Mouse (Mus musculus) intestine, embryonic 14.5 days (tissue): ENCODE data around the gene Sdad1. TPM values are rescaled to one million over a fixed set of nuclear protein-coding genes. Genes with fewer than 3 reads are reported as not detected.

ENCODE experiments used
- ATAC-seq: fragments of 200-750 bp; cut with Nextera tagmentation; replicated peaks from 2 replicates; pipeline ENCODE4 v1.8.0; 2017; ENCODE audit warnings: low read depth, moderate number of reproducible peaks, moderate TSS enrichment, moderate library complexity; ENCODE audit not compliant: low FRiP score, low TSS enrichment
- DNase-seq: peaks from one replicate; pipeline ENCODE4 v3.0.0-alpha.2; 2018; ENCODE audit warnings: low spot score
- H3K27ac ChIP-seq: fragments of 300-500 bp; sonication (generic); 2 replicates; pipeline ENCODE4 v1.5.1; 2014; ENCODE audit warnings: low read depth, mild to moderate bottlenecking, control low read depth
- H3K27me3 ChIP-seq: fragments of 300-500 bp; sonication (generic); replicated peaks from 2 replicates; pipeline ENCODE4 v1.6.1; 2014; ENCODE audit warnings: low read length, control low read depth; ENCODE audit not compliant: control insufficient read depth, insufficient read depth
- H3K36me3 ChIP-seq: fragments of 300-500 bp; sonication (generic); 2 replicates; pipeline ENCODE4 v1.6.1; 2014; ENCODE audit warnings: low read length, control low read depth; ENCODE audit not compliant: control insufficient read depth, insufficient read depth
- H3K4me1 ChIP-seq: fragments of 300-500 bp; sonication (generic); replicated peaks from 2 replicates; pipeline ENCODE4 v1.6.1; 2014; ENCODE audit warnings: low read length, control low read depth, mixed read lengths; ENCODE audit not compliant: control insufficient read depth, insufficient read depth
- H3K4me2 ChIP-seq: fragments of 300-500 bp; sonication (generic); 2 replicates; pipeline ENCODE4 v1.6.1; 2014; ENCODE audit warnings: low read length
- H3K4me3 ChIP-seq: fragments of 300-500 bp; sonication (generic); 2 replicates; pipeline ENCODE4 v1.5.1; 2014; ENCODE audit warnings: low read depth, low read length, control low read depth, mixed read lengths
- H3K9ac ChIP-seq: fragments of 300-500 bp; sonication (generic); 2 replicates; pipeline ENCODE4 v1.6.1; 2014; ENCODE audit warnings: mild to moderate bottlenecking, low read length
- H3K9me3 ChIP-seq: fragments of 300-500 bp; sonication (generic); 2 replicates; pipeline ENCODE4 v1.6.1; 2016; ENCODE audit warnings: low read length, control low read depth; ENCODE audit not compliant: control insufficient read depth
- WGBS: fragments of 180-500 bp; shearing (Covaris S2); extraction: QIAGEN DNeasy Blood & Tissue Kit; methylation state at CpG from one replicate; pipeline ENCODE4 v1.1.7; 2014; 5-methylcytosine and 5-hydroxymethylcytosine counted together
- polyA plus RNA-seq: library from polyadenylated mRNA; unstranded; fragments of >200 nt; fragmentation: Nextera tagmentation; extraction: Ambion mirVana; gene quantifications from 2 replicates; pipeline ENCODE4 v1.2.1, GENCODE M21; 2014

Sdad1 gene
- polyA plus RNA-seq, 1 experiment from 2014 or later, result 47.4 TPM

GRCm38 (mm10) chr5:92263761-92264359 is 46.4 kb downstream of the Sdad1 start:
- WGBS, result 50% methylated on average over 4 of the region's 4 CpGs
- DNase-seq, result no peak
- Histone ChIP-seq H3K36me3 (no peaks in the 10 kb centered on the region), H3K9me3 (no peaks in the 10 kb centered on the region), H3K27ac (no peak overlapping the region), H3K4me1 (peaks cover 6% of the 10 kb centered on the region), H3K9ac (no peak overlapping the region), H3K4me2 (no peak overlapping the region), H3K4me3 (no peak overlapping the region), H3K27me3 (no peaks in the 10 kb centered on the region)
- peak; percentile 47; the same call in 1 of the 2 replicates for ATAC-seq

GRCm38 (mm10) chr5:92262646-92263045 is 47.6 kb downstream of the Sdad1 start:
- ATAC-seq (no peak), DNase-seq (no peak)
- no peaks in the 10 kb centered on the region for H3K27me3 ChIP-seq
- no peaks in the 10 kb centered on the region for H3K9me3 ChIP-seq
- no peak overlapping the region for H3K4me2 ChIP-seq
- no peak overlapping the region for H3K4me3 ChIP-seq
- no peak overlapping the region for H3K9ac ChIP-seq
- 90% methylated on average over 8 of the region's 8 CpGs for WGBS
- no peak overlapping the region for H3K27ac ChIP-seq
- no peaks in the 10 kb centered on the region for H3K36me3 ChIP-seq
- H3K4me1 ChIP-seq, result peaks cover 6% of the 10 kb centered on the region

GRCm38 (mm10) chr5:92256218-92256617 is 54.1 kb downstream of the Sdad1 start, which contains the start of gene Ppef2:
Ppef2 (minus strand) TSS chr5:92256278.
- Histone ChIP-seq H3K9me3 (no peaks in the 10 kb centered on the region), H3K9ac (no peak within 1 kb of the TSS), H3K4me3 (no peak within 1 kb of the TSS), H3K36me3 (no peaks in the 10 kb centered on the region), H3K27me3 (no peaks in the 10 kb centered on the region), H3K4me2 (no peak within 1 kb of the TSS), H3K27ac (no peak within 1 kb of the TSS), H3K4me1 (0 out of 2 replicates have a peak, but pooled peaks cover 5% of the 10 kb centered on the region)
- ATAC-seq (no peak), DNase-seq (no peak)
- WGBS, result 25% methylated on average over 6 of the region's 6 CpGs

GRCm38 (mm10) chr5:92254476-92254875 is 55.8 kb downstream of the Sdad1 start:
- Histone ChIP-seq H3K27me3 (no peaks in the 10 kb centered on the region), H3K4me1 (0 out of 2 replicates have a peak, but pooled peaks cover 5% of the 10 kb centered on the region), H3K9ac (no peak overlapping the region), H3K4me2 (no peak overlapping the region), H3K4me3 (no peak overlapping the region), H3K27ac (no peak overlapping the region), H3K9me3 (0 out of 2 replicates have a peak, but pooled peaks cover 7% of the 10 kb centered on the region), H3K36me3 (no peaks in the 10 kb centered on the region)
- no peak for DNase-seq
- WGBS, result 68% methylated on average over 6 of the region's 6 CpGs
- ATAC-seq, result no peak

GRCm38 (mm10) chr5:92252797-92253343 is 57.4 kb downstream of the Sdad1 start:
- Histone ChIP-seq H3K4me2 (no peak overlapping the region), H3K4me3 (no peak overlapping the region), H3K4me1 (0 out of 2 replicates have a peak, but pooled peaks cover 5% of the 10 kb centered on the region), H3K27ac (no peak overlapping the region), H3K9me3 (0 out of 2 replicates have a peak, but pooled peaks cover 12% of the 10 kb centered on the region), H3K27me3 (no peaks in the 10 kb centered on the region), H3K9ac (no peak overlapping the region), H3K36me3 (no peaks in the 10 kb centered on the region)
- WGBS, result 24% methylated on average over 18 of the region's 18 CpGs
- ATAC-seq (no peak), DNase-seq (no peak)

- no peaks in the 10 kb centered on the region for H3K36me3 ChIP-seq
- 94% methylated on average over 6 of the region's 6 CpGs for WGBS
- H3K9me3 ChIP-seq, result 0 out of 2 replicates have a peak, but pooled peaks cover 12% of the 10 kb centered on the region
- no peak overlapping the region for H3K4me2 ChIP-seq
- ATAC-seq, result no peak
- H3K9ac ChIP-seq, result no peak overlapping the region
- no peaks in the 10 kb centered on the region for H3K27me3 ChIP-seq
- 0 out of 2 replicates have a peak, but pooled peaks cover 5% of the 10 kb centered on the region for H3K4me1 ChIP-seq
- no peak overlapping the region for H3K27ac ChIP-seq
- no peak overlapping the region for H3K4me3 ChIP-seq
- no peak for DNase-seq
These were observed 58.2 kb downstream of the Sdad1 start for GRCm38 (mm10) chr5:92252031-92252430.

- no peak for DNase-seq
- 82% methylated on average over 11 of the region's 11 CpGs for WGBS
- no peaks in the 10 kb centered on the region for H3K27me3 ChIP-seq
- no peak overlapping the region for H3K4me3 ChIP-seq
- no peaks in the 10 kb centered on the region for H3K36me3 ChIP-seq
- H3K27ac ChIP-seq, result no peak overlapping the region
- no peaks in the 10 kb centered on the region for H3K4me1 ChIP-seq
- ATAC-seq, result no peak
- no peak overlapping the region for H3K9ac ChIP-seq
- H3K9me3 ChIP-seq, result 0 out of 2 replicates have a peak, but pooled peaks cover 12% of the 10 kb centered on the region
- no peak overlapping the region for H3K4me2 ChIP-seq
These were observed 61.7 kb downstream of the Sdad1 start for GRCm38 (mm10) chr5:92248614-92249013.

- no peak overlapping the region for H3K27ac ChIP-seq
- DNase-seq (no peak), ATAC-seq (no peak)
- H3K4me2 ChIP-seq, result no peak overlapping the region
- no peaks in the 10 kb centered on the region for H3K27me3 ChIP-seq
- H3K4me3 ChIP-seq, result no peak overlapping the region
- no peaks in the 10 kb centered on the region for H3K4me1 ChIP-seq
- no peak overlapping the region for H3K9ac ChIP-seq
- WGBS, result 93% methylated on average over 9 of the region's 9 CpGs
- 0 out of 2 replicates have a peak, but pooled peaks cover 2% of the 10 kb centered on the region for H3K36me3 ChIP-seq
- H3K9me3 ChIP-seq, result 0 out of 2 replicates have a peak, but pooled peaks cover 12% of the 10 kb centered on the region
These were observed 64.8 kb downstream of the Sdad1 start for GRCm38 (mm10) chr5:92245483-92245882.
